Mouse (Mus musculus): ENCODE measurements around the gene F11r.

Gene F11r

GRCm38 (mm10) chr1:171438014-171438670 is 807 bp downstream of the F11r start:
- DNase-seq (ENCODE audit: low read depth) = no peak

GRCm38 (mm10) chr1:171439072-171439471 is 1.7 kb downstream of the F11r start:
- no peak for DNase-seq (ENCODE audit: low read depth)

DNA sequence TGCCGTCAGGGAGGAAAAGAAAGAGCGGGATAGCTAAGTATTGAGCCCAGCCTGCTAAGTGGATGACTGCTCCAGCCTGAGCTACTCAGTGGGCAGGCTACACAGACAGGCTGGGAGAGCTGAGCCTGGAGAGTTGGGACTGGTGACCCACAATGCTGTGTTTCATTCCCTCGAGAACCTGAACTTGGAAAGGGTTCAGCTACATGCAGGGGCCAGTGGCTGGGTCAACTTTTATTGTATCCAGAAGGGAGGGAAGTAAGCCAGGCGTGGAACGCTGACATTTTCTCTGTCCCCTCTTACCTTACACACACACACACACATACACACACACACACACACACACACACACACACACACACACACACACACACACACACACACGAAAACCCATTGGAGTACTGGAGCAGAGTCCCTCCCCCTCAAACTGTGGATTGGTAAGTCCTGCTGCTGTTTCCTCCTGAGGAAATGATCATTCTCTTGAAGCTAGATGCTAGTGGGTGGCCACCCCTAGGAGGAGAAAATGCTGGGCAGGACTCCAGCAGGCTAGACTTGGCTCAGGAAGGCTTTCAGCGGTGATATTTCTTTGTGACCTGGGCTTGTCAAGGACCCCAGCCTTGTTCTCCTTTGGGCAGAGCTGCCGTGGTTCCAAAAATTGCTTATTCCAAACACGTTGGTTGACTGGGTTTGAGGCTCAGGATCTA is 2.8 kb downstream of the F11r start:
- no peak for DNase-seq (ENCODE audit: low read depth)

- DNase-seq (ENCODE audit: low read depth) = no peak
Observed at GRCm38 (mm10) chr1:171441466-171442412, 4.4 kb downstream of the F11r start.

DNA sequence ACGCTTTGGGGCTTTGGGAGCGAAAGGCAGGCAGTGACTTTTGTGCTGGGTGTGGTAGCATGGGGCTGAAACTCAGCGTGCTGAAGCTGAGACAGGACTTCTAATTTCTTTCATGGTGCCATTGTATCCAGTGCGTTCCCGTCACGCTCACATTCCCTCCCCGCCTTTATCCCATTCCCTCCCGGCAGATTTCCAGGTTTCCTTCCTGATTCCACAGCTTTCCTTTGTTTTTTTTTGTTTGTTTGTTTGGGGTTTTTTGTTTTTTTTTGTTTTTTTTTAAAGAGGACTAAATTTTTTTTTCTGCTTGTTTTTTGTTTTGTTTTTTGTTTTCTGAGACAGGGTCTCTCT is 5.1 kb downstream of the F11r start:
- no peak for DNase-seq (ENCODE audit: low read depth)

DNA sequence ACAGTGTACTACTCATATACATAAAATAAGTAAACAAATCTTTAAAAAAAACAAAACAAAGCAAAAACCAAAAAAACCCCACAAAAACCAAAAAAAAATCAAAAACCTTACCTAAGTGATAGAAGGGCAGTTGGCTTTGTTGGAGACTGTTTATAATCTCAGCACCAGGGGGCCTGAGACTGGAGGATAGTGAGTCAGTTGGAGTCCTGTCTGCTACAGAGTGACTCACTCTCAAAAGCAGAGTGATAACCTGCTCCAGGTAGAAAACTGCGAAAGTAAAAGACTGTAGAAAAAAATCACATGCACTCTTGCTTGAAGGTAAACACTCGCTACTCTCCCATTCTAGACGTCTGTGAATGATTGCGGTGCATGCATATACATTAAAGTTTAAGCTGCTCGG is 7.7 kb downstream of the F11r start:
- no peak for DNase-seq (ENCODE audit: low read depth)

DNA sequence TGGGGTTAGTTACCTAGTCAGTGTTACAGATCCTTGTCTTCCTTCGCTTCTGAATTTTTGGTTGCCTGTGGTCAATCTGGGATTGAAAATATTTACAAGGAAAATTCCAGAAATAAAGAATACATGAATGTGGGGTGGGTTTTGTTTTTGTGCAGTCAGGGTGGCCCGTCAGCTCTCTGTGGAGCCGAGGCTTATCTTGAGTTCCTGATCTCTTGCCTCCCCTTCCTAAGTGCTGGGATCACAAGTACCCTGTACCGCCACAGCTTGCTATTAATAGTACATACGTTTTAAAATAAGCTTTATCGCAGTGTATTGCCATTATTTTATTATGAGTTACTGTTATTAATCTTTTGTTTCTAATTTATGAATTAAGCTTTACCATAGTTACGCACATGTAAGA is 9.5 kb downstream of the F11r start:
- DNase-seq (ENCODE audit: low read depth) = no peak

- DNase-seq (ENCODE audit: low read depth) = no peak
Observed at GRCm38 (mm10) chr1:171447692-171448091, 10.4 kb downstream of the F11r start.

DNA sequence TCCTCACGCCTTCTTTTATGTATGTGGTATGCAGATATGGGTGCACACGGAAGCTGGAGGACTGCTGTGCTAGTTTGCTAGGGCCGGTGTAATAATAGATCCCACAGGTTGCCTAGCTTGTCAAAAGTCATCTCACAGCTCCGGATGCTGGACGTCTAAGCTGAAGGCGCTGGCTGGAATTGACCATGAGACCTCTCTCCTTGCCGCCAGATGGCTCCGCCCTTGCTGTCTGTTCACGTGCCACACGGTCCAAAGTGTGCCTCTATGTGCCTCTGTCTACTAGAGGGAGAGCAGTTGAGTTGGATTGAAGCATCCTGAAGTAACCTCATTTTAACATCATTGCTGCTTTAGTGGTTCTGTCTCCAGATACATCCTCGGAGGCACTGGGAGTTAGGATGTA is 12.7 kb downstream of the F11r start:
- DNase-seq (ENCODE audit: low read depth) = no peak

GRCm38 (mm10) chr1:171451001-171451400 is 13.7 kb downstream of the F11r start:
- no peak for DNase-seq (ENCODE audit: low read depth)

- no peak for DNase-seq (ENCODE audit: low read depth)
Observed at GRCm38 (mm10) chr1:171452522-171452921, 15.2 kb downstream of the F11r start.

GRCm38 (mm10) chr1:171452923-171453322 is 15.6 kb downstream of the F11r start:
- no peak for DNase-seq (ENCODE audit: low read depth)

GRCm38 (mm10) chr1:171454926-171455325 is 17.6 kb downstream of the F11r start:
- no peak for DNase-seq (ENCODE audit: low read depth)

GRCm38 (mm10) chr1:171457568-171457967 is 20.2 kb downstream of the F11r start:
- no peak for DNase-seq (ENCODE audit: low read depth)

- no peak for DNase-seq (ENCODE audit: low read depth)
Observed at GRCm38 (mm10) chr1:171459791-171460190, 22.5 kb downstream of the F11r start.

- DNase-seq (ENCODE audit: low read depth) = no peak
Observed at GRCm38 (mm10) chr1:171460551-171461503, 23.5 kb downstream of the F11r start.

DNA sequence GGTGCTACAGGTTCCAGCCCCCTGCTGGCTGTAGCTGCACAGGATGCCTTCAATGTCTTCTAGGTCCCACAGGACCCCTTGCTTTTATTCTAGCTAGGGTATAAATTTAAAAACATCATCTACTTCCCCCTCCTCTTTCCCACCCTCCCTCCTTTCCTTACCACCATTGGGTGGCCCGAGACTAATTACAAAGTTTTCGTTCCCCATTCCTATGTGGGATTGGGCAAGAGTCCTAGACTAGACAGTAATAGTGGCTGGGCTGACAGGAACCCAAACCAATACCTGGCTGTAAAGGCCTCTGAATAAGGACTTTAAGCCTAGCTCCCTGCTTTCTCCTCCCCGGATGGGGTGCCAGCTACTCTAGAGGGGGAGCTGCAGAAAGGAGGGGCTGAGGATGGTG is 25.8 kb downstream of the F11r start:
- DNase-seq (ENCODE audit: low read depth) = no peak

DNA sequence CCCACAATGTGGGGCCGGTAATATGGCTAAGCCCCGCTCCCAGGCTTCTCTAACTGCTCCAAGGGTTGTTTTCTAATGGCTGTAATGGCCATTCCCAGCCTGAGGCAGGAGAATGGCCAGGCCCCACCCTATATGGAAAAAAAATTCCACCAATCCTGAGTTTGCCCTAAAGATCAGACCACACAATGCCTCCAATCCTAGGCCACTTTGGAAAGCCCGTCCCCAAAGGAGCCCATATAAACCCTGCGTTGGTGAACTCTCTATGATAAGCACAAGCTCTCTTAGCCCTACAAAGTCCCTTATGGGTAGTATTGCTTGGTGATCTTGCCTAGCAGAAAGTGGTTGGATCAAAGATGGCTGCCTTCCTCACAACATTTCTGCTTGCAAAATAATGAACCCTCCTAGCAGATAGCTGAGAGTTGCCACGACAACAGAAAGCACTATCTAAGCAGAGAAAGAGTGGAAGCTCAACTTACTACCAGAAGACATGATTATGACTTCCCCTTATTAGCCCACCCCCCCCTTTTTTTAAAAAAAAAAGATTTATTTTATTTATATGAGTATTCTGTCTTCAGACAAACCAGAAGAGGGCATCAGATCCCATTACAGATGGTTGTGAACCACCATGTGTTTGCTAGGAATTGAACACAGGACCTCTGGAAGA is 28.5 kb downstream of the F11r start:
- no peak for DNase-seq (ENCODE audit: low read depth)

DNA sequence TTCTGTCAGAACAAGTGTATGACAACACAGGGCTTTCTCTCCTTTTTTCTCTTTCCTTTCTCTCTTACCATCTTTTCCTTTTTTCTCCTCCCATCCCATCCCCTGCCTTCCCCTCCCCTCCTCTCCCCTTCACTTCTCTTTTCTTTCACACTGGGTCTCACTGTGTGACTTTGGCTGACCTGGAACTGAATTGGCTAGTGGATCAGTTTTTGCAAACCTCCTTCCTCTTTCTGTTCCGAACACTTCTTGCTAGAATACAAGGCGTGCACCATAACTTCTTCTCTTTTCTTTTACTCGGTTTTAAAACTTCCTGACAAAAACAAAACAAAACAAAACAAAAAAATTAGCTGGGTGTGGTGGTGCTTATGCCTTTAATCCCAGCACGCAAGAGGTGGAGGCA is 29.2 kb downstream of the F11r start:
- no peak for DNase-seq (ENCODE audit: low read depth)

DNA sequence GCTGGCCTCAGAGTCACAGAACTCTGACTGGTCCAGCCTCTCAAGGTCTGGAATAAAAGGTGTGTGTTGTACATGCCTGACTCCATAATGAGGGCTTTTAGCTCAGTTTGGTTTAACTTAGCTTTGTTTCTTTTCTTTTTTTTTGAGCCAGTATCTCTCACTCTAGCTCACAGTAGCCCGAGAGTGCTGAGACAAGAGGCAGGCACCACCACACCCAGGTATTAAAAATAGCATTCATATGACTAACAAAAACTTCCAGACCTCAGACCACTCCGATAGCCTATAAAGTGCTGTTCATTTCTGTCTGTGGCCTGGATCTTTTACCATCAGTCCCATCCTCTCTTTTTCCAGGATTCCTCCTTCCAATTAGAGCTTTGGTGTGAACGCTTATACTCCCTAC is 32.3 kb downstream of the F11r start:
- DNase-seq (ENCODE audit: low read depth) = no peak

DNA sequence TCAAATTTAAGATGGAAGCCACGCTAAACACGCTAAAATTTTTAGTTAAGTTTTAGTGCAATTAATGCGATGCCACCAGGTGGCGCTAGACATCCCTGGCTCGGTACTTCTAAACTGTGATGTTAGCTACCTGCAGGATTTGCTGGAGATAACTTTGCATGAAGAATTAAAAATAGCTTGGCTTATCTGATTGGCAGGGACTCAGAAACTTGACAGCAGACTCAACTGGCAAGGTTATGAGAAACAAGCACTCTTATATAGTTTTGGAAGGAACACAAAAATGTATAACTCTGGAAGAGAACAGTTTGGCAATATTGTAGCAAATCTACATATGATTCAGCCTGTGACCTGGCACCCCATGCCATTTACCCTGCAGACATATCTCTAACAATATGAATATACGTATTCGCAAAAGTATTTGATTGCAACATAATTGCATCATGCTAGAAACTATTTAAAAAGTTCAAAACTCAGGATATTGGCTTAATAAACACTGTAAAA is 33.1 kb downstream of the F11r start:
- DNase-seq (ENCODE audit: low read depth) = peak; percentile 53
